In genomic region chr6:144106848-144107247, GRCm38 (mm10) we compare ENCODE assay signal across 19 mouse cellular contexts.
DNase-seq lines count a peak whose midpoint lies in the region; ATAC-seq and TF ChIP-seq lines count a peak whose summit lies in the region.
"Had no signal": no experiment of that assay in that cellular context is flagged by ENCODE, and none has a peak within 500 bp of the region (broad histone marks: within the 10 kb centered on the region; RNA-seq: fewer than 3 reads in every experiment).

No protein-coding gene starts in this region.

- TF ChIP-seq EP300 in liver, postnatal 0 days (IDR thresholded peaks at IDR 0.05; ENCODE audit: low read depth), result no peak

- H3K27me3 ChIP-seq in midbrain, embryonic 11.5 days (ENCODE audit: control insufficient read depth, insufficient read depth, low read length), result no peaks in the 10 kb centered on the region
- no peaks in the 10 kb centered on the region for H3K27me3 ChIP-seq in midbrain, embryonic 16.5 days (ENCODE audit: control insufficient read depth, insufficient read depth, low read depth, low read length)
- H3K27me3 ChIP-seq in forebrain, embryonic 11.5 days (ENCODE audit: control insufficient read depth, insufficient read depth, low read length), result no peaks in the 10 kb centered on the region
- H3K27me3 ChIP-seq in hindbrain, embryonic 13.5 days, result no peaks in the 10 kb centered on the region
- H3K27me3 ChIP-seq in neural tube, embryonic 13.5 days, result no peaks in the 10 kb centered on the region
- no peaks in the 10 kb centered on the region for H3K27me3 ChIP-seq in liver, postnatal 0 days (ENCODE audit: insufficient read depth, low read length)
- H3K27me3 ChIP-seq: embryonic facial prominence, embryonic 13.5 days; kidney, embryonic 15.5 days; limb, embryonic 15.5 days had no signal

- peaks cover 16% of the 10 kb centered on the region for H3K4me1 ChIP-seq in midbrain, embryonic 11.5 days (ENCODE audit: control insufficient read depth, insufficient read depth, low read length)
- peaks cover 9% of the 10 kb centered on the region for H3K4me1 ChIP-seq in midbrain, embryonic 16.5 days (ENCODE audit: control insufficient read depth, insufficient read depth, low read length)
- H3K4me1 ChIP-seq in forebrain, embryonic 11.5 days (replicated peaks; ENCODE audit: control insufficient read depth, insufficient read depth, low read length), result peaks cover 8% of the 10 kb centered on the region; the same call in 1 of the 2 replicates
- H3K4me1 ChIP-seq in hindbrain, embryonic 13.5 days (replicated peaks), result peaks cover 17% of the 10 kb centered on the region
- peaks cover 17% of the 10 kb centered on the region for H3K4me1 ChIP-seq in neural tube, embryonic 13.5 days (replicated peaks)
- H3K4me1 ChIP-seq in liver, postnatal 0 days (ENCODE audit: insufficient read depth), result no peaks in the 10 kb centered on the region
- H3K4me1 ChIP-seq: embryonic facial prominence, embryonic 13.5 days; heart, embryonic 10.5 days; kidney, embryonic 15.5 days; limb, embryonic 15.5 days had no signal

- no peak overlapping the region for H3K9ac ChIP-seq in midbrain, embryonic 11.5 days (ENCODE audit: low read length)
- no peak overlapping the region for H3K9ac ChIP-seq in midbrain, embryonic 16.5 days (ENCODE audit: low read depth, low read length)
- 0 out of 2 replicates have a peak overlapping the region, but pooled peaks have one; percentile 9 for H3K9ac ChIP-seq in forebrain, embryonic 11.5 days (ENCODE audit: low read length)
- H3K9ac ChIP-seq in hindbrain, embryonic 13.5 days, result no peak overlapping the region
- H3K9ac ChIP-seq in neural tube, embryonic 13.5 days, result no peak overlapping the region
- H3K9ac ChIP-seq in liver, postnatal 0 days (replicated peaks), result no peak overlapping the region
- H3K9ac ChIP-seq: embryonic facial prominence, embryonic 13.5 days; kidney, embryonic 15.5 days; limb, embryonic 15.5 days had no signal

- no peak for TF ChIP-seq CTCF in liver, postnatal 0 days (IDR thresholded peaks at IDR 0.05; ENCODE audit: low read depth)

- ATAC-seq in midbrain, embryonic 11.5 days (ENCODE audit: low FRiP score), result peak; percentile 62
- ATAC-seq in midbrain, embryonic 16.5 days, result no peak
- ATAC-seq in forebrain, embryonic 11.5 days (replicated peaks; ENCODE audit: low FRiP score), result 0 out of 2 replicates have a peak, but pooled peaks have one; percentile 21
- no peak for ATAC-seq in hindbrain, embryonic 13.5 days (ENCODE audit: low FRiP score)
- ATAC-seq in neural tube, embryonic 13.5 days (ENCODE audit: low read depth), result no peak
- no peak for ATAC-seq in liver, postnatal 0 days

- H3K27ac ChIP-seq in midbrain, embryonic 11.5 days (ENCODE audit: low read depth, low read length), result no peak overlapping the region
- H3K27ac ChIP-seq in midbrain, embryonic 16.5 days (ENCODE audit: low read length), result no peak overlapping the region
- H3K27ac ChIP-seq in forebrain, embryonic 11.5 days (ENCODE audit: low read depth, low read length), result no peak overlapping the region
- no peak overlapping the region for H3K27ac ChIP-seq in hindbrain, embryonic 13.5 days
- H3K27ac ChIP-seq in neural tube, embryonic 13.5 days (replicated peaks), result no peak overlapping the region
- no peak overlapping the region for H3K27ac ChIP-seq in liver, postnatal 0 days (ENCODE audit: low read depth)
- H3K27ac ChIP-seq: embryonic facial prominence, embryonic 13.5 days; heart, embryonic 10.5 days; kidney, embryonic 15.5 days; layer of hippocampus, adult 2 months; limb, embryonic 15.5 days; macrophage had no signal

- peak; percentile 88 for DNase-seq in midbrain, embryonic 11.5 days (ENCODE audit: low spot score, missing footprints)
- DNase-seq in forebrain, embryonic 11.5 days (ENCODE audit: low spot score), result no peak
- DNase-seq in left cerebral cortex, adult 9 months (ENCODE audit: low spot score in 2 of 2), result no peak
- no peak for DNase-seq in urinary bladder, postnatal 4 days (ENCODE audit: low spot score in 2 of 2)
- no peak for DNase-seq in liver, postnatal 0 days
- DNase-seq: adrenal gland, postnatal 10 days; cerebellum, adult 9-10 months; heart, postnatal 14 days; lung, adult 18-20 months; thymus, adult 18-20 months had no signal

- no peak overlapping the region for H3K4me3 ChIP-seq in midbrain, embryonic 11.5 days (ENCODE audit: low read depth, low read length)
- H3K4me3 ChIP-seq in midbrain, embryonic 16.5 days (ENCODE audit: low read depth, low read length), result no peak overlapping the region
- no peak overlapping the region for H3K4me3 ChIP-seq in forebrain, embryonic 11.5 days (ENCODE audit: low read depth, low read length)
- H3K4me3 ChIP-seq in hindbrain, embryonic 13.5 days, result no peak overlapping the region
- H3K4me3 ChIP-seq in neural tube, embryonic 13.5 days, result no peak overlapping the region
- H3K4me3 ChIP-seq in liver, postnatal 0 days (ENCODE audit: low read depth, low read length), result no peak overlapping the region
- H3K4me3 ChIP-seq: embryonic facial prominence, embryonic 13.5 days; heart, embryonic 10.5 days; kidney, embryonic 15.5 days; layer of hippocampus, adult 2 months; limb, embryonic 15.5 days had no signal

- no peaks in the 10 kb centered on the region for H3K36me3 ChIP-seq in midbrain, embryonic 11.5 days (ENCODE audit: control insufficient read depth, insufficient read depth, low read length)
- no peaks in the 10 kb centered on the region for H3K36me3 ChIP-seq in midbrain, embryonic 16.5 days (ENCODE audit: control insufficient read depth, insufficient read depth, low read length)
- H3K36me3 ChIP-seq in forebrain, embryonic 11.5 days (ENCODE audit: control insufficient read depth, insufficient read depth, low read length), result no peaks in the 10 kb centered on the region
- H3K36me3 ChIP-seq in hindbrain, embryonic 13.5 days, result no peaks in the 10 kb centered on the region
- no peaks in the 10 kb centered on the region for H3K36me3 ChIP-seq in neural tube, embryonic 13.5 days
- H3K36me3 ChIP-seq in liver, postnatal 0 days (replicated peaks; ENCODE audit: insufficient read depth, low read length), result no peaks in the 10 kb centered on the region
- H3K36me3 ChIP-seq: embryonic facial prominence, embryonic 13.5 days; heart, embryonic 10.5 days; kidney, embryonic 15.5 days; limb, embryonic 15.5 days had no signal

- 19% methylated on average over 10 of the region's 10 CpGs for WGBS in midbrain, embryonic 11.5 days
- WGBS in midbrain, embryonic 16.5 days, result 13% methylated on average over 10 of the region's 10 CpGs
- WGBS in forebrain, embryonic 11.5 days, result 12% methylated on average over 10 of the region's 10 CpGs
- WGBS in hindbrain, embryonic 13.5 days, result 17% methylated on average over 10 of the region's 10 CpGs
- WGBS in neural tube, embryonic 13.5 days, result 17% methylated on average over 10 of the region's 10 CpGs
- 81% methylated on average over 10 of the region's 10 CpGs for WGBS in liver, postnatal 0 days (ENCODE audit: insufficient replicate concordance)

- peak overlapping the region; percentile 27; the same call in 1 of the 2 replicates for H3K4me2 ChIP-seq in midbrain, embryonic 11.5 days
- H3K4me2 ChIP-seq in midbrain, embryonic 16.5 days (ENCODE audit: low read length), result no peak overlapping the region
- no peak overlapping the region for H3K4me2 ChIP-seq in forebrain, embryonic 11.5 days (ENCODE audit: low read depth, low read length, severe bottlenecking)
- peak overlapping the region; percentile 25 for H3K4me2 ChIP-seq in hindbrain, embryonic 13.5 days
- H3K4me2 ChIP-seq in neural tube, embryonic 13.5 days, result peak overlapping the region; percentile 23
- H3K4me2 ChIP-seq in liver, postnatal 0 days (ENCODE audit: low read depth, low read length), result no peak overlapping the region
- H3K4me2 ChIP-seq: embryonic facial prominence, embryonic 13.5 days; kidney, embryonic 15.5 days; limb, embryonic 15.5 days had no signal

- no peaks in the 10 kb centered on the region for H3K9me3 ChIP-seq in midbrain, embryonic 11.5 days (ENCODE audit: control insufficient read depth, low read length)
- no peaks in the 10 kb centered on the region for H3K9me3 ChIP-seq in midbrain, embryonic 16.5 days (replicated peaks; ENCODE audit: control insufficient read depth, low read length, poor library complexity, severe bottlenecking)
- no peaks in the 10 kb centered on the region for H3K9me3 ChIP-seq in forebrain, embryonic 11.5 days (ENCODE audit: control insufficient read depth, low read length)
- H3K9me3 ChIP-seq in hindbrain, embryonic 13.5 days, result no peaks in the 10 kb centered on the region
- H3K9me3 ChIP-seq in neural tube, embryonic 13.5 days, result no peaks in the 10 kb centered on the region
- no peaks in the 10 kb centered on the region for H3K9me3 ChIP-seq in liver, postnatal 0 days (ENCODE audit: low read length)
- H3K9me3 ChIP-seq: embryonic facial prominence, embryonic 13.5 days; heart, embryonic 10.5 days; kidney, embryonic 15.5 days; limb, embryonic 15.5 days had no signal

Comparison
In these comparisons a context has a peak if more than half of its experiments do, and no peak if none do; other contexts are left out.
1. ATAC-seq: peak in midbrain, embryonic 11.5 days (single experiment) and forebrain, embryonic 11.5 days (single experiment); none in midbrain, embryonic 16.5 days (single experiment), hindbrain, embryonic 13.5 days (single experiment), neural tube, embryonic 13.5 days (single experiment) and liver, postnatal 0 days (single experiment).
2. H3K4me2 ChIP-seq: peak in midbrain, embryonic 11.5 days (single experiment), hindbrain, embryonic 13.5 days (single experiment) and neural tube, embryonic 13.5 days (single experiment); none in midbrain, embryonic 16.5 days (single experiment), forebrain, embryonic 11.5 days (single experiment) and liver, postnatal 0 days (single experiment).